Mouse (Mus musculus) skeletal muscle tissue, adult 2 months (tissue): Measurements from ENCODE around the gene Olfr785.
"Not testable (repeated sequence)": the region's sequence is repeated elsewhere in the genome, so short reads cannot be mapped to it uniquely, and the experiment has no call there.

Source experiments
- DNase-seq: peaks from one replicate; pipeline ENCODE4 v3.0.0-alpha.2; 2012; ENCODE audit warnings: low read depth, low spot score

Olfr785 gene

DNA sequence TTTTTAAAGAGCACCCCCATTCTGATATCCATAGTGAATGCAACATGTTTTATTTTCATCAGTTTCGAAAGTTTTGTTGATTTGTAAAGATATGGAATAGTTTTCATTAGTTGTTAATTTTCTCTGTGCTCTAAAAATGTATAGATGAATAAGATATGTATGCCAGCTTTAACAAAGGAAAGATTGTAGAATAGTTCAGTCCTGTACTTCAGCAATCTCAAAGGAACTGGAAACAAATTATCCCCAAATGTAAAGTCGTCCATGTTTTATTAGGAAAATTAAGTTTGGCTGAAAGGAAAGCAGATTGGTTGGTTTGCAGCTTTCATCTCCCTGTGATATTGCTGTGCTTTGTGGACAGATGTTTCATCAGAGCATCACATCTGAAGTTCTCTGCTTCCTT is at the start of gene Olfr785:
TSS of gene Olfr785 (plus strand) at position 301 of the 400 bp plus-strand sequence.
- no peak for DNase-seq

DNA sequence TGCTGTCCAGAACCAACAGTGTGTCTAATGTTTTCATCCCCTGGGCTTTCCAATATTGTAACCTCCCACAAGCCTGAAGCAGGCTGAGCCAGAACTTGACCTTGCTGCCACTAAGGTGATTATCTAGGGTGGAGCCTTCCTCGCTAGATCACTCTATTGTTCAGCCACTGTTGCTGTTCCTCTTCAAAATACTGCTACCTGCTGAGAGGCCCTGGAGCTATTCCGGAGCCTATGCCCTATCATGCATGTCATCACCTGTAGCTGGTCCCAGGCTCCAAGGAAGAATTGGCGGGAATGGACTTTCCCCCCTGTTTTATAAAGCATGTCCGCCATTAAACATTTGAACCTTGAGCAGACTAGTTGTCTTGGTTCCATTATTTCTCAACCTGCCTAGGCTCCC is 48.7 kb upstream of the Olfr785 start:
- not testable (repeated sequence) for DNase-seq

DNA sequence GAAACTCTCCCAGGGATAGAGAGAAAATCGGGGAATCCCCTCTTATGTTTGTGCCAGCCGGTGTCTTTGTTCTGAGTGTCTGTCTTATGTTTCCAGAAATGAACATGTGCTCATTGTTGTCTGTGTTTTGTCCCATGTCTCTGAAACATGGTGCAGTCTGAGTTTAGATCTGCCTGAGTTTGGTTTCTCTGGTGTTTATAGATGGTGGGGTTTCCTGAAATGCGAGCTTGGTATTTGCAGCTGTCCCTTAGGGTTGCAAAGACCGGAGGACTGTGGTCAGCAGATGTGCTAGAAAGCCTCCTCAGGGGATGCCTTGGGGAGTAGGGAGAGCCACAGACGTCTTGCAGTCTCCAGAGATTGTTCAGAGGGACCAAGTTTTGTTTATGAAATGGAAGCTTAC is 47.9 kb upstream of the Olfr785 start:
- no peak for DNase-seq

DNA sequence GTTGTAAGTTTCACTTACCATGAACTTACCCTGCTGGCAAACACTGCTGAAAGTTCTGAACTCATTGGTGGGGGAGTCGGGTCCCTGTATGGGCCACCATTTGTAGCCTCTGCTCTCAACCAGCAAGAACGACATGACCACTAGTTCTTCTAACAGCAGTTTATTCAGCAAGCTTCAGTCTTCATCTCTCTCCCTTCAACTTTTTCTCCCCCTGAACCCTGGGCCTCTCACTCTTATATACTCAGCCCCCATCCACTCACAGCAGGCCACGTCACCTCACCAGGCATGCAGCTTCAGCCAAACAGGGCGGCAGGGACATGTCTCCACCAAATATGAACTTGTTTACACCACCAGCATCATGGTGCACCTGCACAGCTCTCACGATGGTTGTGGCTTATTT is 31.2 kb upstream of the Olfr785 start:
- DNase-seq = not testable (repeated sequence)

DNA sequence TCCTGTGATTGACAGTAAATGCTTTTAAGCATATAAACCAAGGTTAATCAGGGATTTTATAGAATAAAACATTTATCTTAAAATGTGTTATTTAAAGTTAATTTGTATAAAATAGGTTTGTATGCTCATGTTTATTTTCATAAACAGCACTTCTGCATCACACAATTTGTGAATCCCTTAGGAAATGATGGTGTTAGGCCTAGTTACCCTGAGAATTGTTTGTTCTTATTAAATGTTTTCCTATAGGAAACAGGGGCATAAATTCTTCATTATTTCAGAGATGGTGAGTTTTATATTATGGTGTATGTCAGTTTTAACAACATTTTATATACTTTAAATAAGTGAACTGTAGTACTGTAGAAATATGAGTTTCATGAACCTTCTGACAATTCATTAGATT is 21.4 kb upstream of the Olfr785 start, which contains the start of gene Olfr784:
TSS of gene Olfr784 (plus strand) at position 301 of the 400 bp plus-strand sequence.
- no peak for DNase-seq

DNA sequence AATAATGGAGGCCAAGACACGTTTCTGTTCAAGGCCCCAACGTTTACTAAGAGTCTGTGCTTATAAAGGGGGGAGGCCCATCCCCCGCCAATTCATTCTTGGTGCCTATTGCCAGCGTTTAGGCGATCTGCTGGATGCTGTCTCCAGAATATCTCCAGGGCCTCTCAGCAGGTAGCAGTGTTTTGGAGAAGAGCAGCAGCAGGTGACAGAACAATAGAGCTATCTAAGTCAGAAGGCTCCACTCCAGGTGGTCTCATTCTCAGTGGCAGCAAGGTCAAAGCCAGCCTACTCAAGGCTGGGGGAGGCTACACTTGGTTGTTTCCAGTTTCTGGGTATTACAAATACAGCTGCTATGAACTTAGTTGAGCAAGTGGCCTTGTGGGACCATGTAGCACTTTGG is 4.3 kb upstream of the Olfr785 start:
- no peak for DNase-seq

DNA sequence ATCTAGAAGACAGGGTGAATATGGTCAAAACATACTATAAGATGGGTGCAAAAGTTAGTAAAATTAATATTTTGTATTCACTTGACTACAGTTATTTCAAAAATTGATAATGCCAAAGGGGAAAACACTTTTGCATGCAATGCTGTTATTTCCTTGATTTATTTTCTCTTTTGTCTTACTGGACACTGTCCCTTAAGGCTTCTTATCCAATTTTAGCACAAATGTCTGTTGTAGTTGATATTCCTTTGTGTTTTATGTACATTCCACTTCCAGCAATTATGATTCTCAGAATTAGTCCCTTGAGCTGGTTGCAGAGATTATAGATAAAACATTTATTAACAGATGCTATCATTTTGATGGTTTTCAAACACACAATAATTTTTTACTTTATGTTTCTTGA is 21.8 kb downstream of the Olfr785 start, which contains the start of gene Olfr786:
TSS of gene Olfr786 (plus strand) at position 301 of the 400 bp plus-strand sequence.
- no peak for DNase-seq
